Mouse (Mus musculus) kidney, postnatal 4 days (tissue): Measurements from ENCODE around the gene Gmfg.

Experiments used
- DNase-seq, 2 experiments: peaks; one replicate each; pipeline ENCODE4 v3.0.0; 2021; ENCODE audit warnings: mixed read lengths in 2 of 2

Gene Gmfg

DNA sequence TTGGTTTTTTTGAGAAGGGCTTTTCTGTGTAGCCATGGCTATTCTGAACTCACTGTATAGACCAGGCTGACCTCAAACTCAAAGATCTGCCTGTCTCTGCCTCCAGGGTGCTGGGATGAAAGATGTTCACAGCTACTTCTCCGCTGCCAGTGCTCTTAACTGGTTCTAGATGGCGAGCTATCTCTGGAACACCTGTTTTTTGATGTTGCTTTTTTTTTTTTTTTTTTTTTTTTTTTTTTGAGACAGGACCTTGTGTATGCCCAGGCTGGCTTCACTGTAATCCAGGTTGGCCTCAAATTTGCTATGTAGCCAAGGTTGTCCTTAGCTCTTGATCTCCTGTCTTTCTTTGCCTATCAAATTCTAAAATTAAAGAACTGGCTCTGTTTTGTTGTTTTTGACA, 1.5 kb downstream of the Gmfg start:
- DNase-seq = no peak

DNA sequence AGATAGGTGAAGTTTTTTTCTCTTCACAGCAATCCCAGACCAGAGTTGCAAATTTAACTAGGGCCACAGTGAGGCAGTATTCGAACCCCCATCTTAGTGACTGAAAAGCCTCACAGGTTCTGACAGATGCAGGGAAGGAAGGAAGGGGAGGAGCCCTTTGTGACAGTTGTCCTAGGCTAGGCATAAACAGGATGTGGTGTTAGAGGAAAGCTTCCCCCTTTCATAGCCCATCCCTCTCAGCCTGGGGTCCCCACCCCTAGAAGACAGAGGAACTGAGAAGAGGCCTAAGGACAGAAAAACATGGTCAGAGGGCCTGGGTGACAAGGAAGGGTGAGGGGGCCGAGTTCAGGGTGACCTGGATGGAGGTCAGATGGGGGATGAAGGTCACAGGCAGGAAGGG, 3.5 kb downstream of the Gmfg start:
- DNase-seq = peak in 1 of 2 experiments; percentile 27

DNA sequence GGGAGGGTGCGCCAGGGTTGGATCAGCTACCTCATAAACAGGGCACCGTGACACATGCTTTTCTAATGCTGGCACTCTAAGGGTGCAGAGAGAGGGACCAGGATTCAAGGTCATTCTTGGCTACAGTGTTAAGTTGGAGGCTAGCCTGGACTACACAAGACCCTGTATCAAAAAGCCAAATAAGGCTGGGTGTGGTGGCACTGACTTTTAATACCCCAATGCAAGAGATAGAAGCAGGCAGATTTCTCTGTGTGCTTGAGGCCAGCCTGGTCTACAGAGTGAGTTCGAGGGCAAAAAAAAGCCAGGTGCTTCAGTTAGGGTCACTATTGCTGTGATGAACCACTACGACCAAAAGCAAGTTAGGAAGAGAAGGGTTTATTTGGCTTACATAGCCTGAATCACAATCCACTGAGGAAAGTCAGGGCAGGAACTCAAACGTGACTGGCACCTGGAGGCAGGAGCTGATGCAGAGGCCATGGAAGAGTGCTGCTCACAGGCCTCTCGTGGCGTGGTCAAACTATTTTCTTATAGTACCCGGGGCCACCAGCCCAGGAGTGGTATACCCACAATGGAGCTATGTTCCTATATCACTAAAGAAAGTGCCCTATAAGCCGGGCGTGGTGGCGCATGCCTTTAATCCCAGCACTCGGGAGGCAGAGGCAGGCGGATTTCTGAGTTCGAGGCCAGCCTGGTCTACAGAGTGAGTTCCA, 4.7 kb downstream of the Gmfg start:
- no peak for DNase-seq

DNA sequence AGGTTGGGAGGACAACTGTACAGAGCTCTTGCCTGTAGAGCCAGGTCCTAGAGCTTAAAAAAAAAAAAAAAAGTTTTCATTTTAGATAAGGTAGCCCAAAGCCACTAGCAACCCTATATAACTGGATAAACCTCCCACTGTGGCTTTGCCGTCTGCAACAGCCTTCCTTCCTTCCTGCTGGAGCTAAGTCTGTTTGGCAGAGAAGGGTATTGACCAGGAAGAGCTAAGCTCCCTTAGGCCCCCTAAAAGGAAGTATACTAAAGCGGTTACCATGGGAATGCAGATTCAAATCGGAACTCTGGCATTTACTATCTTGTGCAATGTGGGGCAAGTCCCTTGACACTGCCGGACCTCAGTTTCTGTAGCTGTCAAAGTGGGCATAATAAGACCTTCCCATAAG, 5.4 kb downstream of the Gmfg start:
- DNase-seq = no peak

DNA sequence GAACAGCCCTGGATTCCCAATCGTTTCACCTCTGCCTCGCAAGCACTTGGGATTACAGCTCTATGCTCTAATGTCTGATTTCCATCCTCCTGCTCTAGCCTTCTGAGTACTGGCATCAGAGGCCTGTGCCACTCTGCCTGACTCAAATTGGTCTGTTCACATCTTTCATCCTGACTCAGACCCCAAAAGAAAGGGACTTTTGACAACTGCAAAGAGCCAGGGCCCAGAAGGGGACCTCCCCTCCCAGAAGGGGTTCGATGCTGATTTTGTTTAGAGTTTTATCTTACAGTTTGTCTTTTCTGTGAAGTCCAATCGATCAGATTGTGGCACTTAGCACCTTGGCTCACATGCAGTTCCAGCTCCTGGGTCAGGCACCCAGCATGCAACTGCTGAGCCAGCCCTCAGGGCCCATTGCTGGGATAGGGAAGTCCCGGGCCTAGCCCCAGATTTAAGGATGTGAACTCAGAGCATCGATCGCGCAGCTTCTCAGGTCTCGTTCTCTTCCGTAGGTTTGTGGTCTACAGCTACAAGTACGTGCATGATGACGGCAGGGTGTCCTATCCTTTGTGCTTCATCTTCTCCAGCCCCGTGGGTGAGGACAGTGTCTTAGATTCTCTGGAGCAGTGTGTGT, 7.2 kb downstream of the Gmfg start:
- DNase-seq = no peak

DNA sequence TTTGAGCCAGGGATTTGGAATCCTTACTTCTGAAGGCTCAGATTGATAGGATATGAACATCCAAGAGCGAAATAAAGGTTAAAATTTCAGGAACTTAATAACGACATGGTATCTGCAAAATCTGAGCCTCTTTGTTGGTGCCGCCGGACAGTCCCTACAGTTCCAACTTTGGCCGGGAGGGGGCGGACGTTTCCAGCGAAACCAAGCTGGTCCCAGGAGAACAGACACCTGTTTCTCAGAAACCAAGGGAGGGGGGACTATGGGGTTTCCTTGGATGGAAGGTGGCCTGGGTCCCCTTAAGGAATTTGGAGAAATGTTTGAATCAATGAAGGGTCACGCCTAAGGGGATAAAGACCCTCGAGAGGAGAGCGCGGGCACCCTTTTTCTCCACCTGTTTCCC, 9.2 kb downstream of the Gmfg start:
- DNase-seq = peak; percentile 87 to 91

DNA sequence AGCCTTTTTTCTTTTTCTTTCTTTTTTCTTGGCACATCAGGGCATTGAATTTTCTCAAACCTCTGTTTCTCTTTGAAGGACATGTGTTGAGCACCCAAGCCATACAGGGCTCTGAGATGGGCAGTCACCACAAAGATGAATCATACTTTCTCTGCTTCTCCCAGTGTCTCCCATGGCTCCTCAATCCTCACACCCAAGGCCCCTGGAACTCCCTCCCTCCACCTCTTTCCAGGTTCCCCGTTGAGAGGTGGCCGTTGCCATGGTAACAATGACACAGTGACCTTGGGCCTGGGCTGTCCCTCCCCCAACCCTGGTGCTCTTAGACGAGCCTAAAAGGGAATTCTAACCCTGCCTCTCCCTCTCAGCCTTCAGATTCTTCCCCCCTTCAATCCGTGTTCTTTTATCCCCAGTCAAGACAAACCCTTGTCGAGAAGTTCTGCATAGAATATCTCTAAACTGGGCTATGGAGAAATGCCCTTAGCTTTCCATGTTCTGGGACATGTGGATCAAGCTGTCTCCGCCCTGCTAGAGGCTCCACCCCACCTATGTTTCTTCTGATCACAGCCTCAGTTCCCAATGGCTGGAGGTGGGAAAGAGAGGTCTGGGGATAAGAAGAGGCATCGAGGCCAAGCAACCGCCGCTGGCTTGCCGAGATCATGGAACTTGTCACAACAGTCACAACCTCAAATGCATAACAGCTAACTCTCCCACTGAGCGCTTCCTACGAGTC, 10.0 kb downstream of the Gmfg start:
- peak in 1 of 2 experiments; percentile 41 for DNase-seq

DNA sequence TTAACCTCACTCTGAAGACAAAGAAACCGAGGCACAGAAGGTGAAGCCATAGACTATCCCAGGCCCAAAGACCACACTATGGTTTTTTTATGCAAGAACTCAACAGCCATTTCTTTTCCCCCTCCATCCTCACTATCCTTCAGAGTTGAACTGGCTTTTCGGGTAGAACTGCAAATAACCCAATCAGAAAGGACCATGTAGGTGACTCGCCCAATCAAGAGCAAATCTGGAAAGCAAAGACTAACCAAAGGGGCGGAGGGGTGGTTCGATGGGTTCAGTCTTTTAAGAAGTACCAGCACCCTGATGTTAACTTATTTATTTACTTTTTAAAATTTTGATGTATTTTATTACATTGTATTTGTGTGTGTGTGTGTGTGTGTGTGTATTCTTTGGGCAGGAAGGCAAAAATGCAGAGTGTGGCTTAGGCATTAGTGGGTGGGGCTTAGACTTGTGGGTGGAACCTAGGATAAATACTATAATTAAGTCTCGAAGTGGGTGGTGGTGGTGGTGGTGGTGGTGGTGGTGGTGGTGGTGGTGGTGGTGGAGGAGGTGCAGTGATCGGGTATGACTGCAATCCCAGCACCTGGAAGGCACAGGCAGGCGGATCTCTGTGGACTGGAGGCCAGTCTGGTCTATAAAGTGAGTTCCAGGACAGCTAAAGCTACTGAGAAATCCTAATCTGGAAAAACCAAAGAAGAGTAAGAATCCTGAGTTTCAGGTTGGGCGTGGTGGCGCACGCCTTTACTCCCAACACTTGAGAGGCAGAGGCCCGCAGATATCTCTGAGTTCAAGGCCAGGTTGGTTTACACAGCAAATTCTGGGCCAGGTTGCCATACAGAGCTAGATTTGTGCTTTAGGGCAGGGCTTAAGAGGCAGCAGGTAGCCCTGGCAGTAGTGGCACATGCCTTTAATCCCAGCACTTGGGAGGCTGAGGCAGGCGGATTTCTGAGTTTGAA, 10.9 kb downstream of the Gmfg start:
- no peak for DNase-seq

DNA sequence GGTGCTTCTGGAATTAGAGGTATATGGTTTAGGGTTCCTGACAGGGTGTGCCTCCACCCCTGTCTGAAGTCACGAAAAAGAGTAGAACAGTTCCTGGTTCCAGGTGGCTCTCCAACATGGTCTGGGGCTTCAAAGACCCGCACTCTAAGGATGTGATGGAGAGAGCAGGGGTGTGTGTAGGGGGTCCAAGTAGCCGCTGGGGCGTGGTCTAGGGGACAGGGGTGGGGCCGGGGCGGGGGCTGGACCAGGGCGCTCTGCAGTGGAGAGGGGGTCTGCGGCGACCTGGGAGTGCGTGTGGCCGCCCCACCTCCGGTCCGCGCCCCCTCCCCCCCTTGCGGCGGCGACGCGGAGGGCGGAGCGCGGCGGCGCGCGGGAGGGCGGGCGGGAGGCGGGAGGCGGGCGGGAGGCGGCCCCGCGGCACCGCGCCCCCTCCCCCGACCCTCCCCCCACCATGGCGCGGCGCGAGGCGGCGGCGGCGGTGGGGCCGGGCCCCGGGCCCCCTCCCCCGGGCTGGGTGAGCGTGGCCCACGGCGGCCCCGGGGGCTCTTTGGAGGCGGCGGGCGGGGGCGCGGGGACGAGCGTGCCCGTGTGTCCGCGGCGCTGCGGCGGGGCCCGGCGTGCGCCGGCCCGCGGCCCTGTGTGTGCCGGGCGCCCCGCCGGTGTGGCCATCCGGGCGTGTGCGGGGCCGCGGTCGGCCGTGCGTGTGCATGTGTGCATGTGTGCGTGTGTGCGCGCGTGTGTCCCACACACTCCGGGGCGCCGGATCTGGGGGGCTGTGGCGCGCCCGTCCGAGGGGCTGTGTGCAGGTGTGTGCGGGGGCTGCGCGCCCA, 14.5 kb downstream of the Gmfg start, which contains the start of gene Lrfn1:
TSS of gene Lrfn1 (plus strand) at position 450 of the 830 bp plus-strand sequence.
- DNase-seq = peak; percentile 41 to 55

DNA sequence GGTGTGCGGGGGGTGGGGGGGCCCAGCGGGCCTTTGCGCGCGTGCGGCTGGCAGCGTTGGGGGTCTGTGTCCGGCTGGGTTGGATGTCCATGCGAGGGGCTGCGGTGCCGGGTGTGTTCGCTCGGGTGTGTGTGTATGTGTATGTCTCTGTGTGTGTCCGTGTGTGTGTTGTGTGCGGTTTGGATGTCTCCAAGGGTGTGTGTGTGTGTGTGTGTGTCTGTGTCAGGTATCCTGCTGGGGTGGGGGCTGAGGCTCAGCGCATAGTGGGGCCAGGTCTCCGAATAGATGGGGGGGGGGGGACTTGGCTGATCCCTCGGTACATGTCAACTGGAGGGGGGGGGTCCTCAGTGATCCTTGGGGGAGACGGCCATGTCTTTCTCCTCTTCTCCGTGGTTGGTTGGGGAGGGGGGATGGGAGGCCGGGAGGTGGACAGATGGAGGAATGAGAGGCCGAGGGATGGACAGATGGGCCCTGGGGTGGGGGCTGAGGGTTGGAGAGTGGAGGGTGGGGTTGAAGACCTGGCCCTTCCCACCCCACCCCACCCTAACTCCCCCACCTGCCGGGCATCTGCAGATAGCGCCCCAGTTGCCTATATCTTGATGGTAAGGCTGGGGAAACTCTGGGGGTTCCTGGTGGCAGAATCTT, 15.2 kb downstream of the Gmfg start:
- DNase-seq = no peak

DNA sequence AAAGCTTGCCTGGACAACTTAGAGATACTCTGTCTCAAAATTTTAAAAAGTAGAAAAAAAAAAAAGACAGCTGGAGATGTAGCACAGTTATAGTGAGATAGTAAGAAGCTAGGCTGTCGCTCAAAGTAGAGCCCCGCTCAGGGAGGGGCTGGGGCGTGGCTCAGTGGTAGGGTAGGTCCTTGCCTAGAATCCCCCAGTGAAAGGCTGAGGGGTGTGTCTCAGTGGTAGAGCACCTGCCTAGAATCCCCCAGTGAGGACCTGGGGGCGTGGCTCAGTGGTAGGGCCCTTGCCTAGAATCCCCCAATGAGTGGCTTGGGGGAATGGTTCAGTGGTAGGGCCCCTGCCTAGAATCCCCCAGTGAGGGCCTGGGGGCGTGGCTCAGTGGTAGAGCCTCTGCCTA, 23.1 kb downstream of the Gmfg start:
- no peak for DNase-seq

DNA sequence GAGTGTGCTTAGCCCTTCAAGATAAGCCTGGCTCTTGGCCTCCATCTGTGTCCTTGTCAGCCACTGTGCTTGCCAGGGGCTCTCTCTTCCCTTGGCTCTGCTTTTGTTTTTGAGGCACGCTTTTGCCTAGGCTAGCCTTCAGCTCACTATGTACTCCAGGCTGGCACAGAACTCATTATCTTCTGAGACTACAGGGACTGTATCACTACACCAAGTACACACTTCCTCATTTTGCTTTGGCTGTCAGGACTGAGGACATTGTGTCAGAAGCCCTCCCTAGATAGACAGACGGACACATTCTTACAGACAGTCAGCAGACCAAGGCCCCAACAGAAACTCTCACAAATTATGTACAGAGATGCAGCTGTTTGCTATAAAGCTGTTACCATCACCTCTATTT, 25.5 kb downstream of the Gmfg start:
- no peak for DNase-seq

DNA sequence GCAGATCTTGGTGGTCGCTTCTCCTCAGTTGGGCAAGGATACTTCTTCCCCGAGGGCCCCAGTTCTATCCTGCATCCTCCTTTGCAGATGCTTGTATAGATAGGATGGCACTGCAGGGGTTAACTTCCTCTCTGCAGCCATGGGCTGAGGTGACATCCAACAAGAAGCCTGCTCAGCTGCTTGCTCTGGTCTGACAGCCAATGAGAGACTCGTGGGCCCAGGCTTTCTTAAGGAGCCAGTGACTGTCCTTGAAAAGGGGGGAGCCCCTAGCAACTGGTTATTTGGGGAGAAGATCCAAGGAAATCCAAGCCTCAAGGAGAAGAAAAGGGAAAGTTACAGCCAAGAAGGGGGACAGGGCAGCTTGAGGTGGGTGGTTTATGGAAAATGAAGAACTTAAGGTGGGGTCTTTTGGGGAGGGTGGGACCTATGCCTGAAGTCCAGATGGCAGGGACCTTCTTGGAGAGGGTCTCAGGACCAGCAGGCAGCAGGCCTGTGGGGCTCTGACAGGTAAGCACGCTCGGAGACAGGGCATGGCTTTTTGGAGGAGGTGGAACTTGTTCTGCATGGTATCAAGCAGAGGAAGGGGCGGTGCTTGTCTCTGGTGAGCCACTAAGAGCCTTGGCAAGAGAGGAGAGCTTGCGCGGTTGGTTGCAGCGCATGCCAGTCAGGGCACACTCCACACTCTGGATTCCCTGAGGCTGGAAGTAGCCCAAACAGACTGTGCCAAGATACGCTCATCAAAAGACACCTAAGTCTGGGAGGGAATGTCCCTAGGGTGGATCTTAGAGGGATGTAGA, 27.4 kb downstream of the Gmfg start:
- peak; percentile 81 to 90 for DNase-seq

DNA sequence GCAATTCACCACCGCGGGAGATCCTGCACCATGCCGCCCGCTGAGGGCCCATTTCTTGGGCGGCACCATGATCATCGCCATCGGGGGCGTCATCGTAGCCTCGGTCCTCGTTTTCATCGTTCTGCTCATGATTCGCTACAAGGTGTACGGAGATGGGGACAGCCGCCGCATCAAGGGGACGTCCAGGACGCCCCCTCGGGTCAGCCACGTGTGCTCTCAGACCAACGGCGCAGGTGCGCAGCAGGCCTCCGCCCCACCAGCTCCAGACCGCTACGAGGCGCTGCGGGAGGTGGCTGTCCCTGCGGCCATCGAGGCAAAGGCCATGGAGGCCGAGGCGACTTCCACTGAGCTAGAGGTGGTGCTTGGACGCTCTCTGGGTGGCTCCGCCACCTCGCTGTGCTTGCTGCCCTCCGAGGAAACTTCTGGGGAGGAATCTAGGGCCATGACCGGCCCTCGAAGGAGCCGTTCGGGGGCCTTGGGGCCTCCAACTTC, 29.5 kb downstream of the Gmfg start:
- peak; percentile 52 to 64 for DNase-seq

DNA sequence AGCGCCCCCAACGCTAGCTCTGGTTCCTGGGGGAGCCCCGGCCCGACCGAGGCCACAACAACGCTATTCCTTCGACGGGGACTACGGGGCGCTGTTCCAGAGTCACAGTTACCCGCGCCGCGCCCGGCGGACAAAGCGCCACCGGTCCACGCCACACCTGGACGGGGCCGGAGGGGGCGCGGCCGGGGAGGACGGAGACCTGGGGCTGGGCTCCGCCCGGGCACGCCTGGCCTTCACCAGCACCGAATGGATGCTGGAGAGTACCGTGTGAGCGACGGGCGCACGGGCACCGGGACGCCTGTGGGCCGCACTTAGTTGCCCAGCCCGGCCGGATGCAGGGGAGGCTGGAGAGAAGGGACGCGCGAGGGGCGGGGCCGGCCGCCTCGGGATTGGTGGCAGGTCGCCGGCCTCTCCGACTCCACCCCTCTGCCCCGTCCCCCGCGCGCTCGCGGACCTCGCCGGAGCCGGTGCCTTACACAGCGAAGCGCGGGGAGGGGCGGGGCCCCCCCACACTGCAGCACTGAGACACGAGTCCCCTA, 30.0 kb downstream of the Gmfg start:
- peak; percentile 83 to 90 for DNase-seq

DNA sequence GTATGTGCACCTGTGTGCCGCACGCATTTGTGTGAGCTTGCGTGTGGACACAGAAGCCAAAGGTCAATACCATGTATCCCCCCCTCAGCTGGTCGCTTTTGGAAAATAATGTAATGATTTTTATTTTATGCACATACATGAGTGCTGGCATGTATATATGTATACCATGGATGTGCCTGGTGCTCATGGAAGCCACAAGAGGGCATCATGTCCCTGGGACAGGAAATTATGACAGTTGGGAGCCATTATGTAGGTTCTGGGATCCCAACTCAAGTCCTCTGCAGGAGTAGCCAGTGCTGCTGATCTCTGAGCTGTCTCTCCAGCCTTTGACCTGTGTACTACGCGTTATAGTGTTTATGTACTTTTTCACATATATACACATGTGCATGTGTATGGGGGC, 38.9 kb downstream of the Gmfg start:
- DNase-seq = no peak

DNA sequence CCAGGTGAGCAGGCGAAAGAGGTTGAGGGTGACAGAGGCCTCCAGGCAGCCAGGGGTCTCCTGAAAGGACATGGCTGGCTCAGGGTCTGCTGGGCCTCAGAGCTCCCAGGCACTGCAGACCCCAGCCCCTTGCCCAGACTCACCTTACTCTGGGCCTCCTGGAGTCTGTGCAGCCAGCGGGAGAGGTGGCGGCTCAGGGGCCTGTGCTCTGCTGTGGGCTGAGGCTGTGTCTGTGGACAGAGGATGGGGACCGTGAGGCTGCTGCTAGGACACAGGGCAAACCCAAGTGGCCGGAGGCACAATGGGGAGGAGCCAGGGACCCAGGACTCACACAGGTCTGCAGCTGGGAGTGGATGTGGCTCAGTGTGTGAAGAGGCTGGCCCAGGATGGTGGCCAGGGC, 40.1 kb downstream of the Gmfg start:
- no peak for DNase-seq

DNA sequence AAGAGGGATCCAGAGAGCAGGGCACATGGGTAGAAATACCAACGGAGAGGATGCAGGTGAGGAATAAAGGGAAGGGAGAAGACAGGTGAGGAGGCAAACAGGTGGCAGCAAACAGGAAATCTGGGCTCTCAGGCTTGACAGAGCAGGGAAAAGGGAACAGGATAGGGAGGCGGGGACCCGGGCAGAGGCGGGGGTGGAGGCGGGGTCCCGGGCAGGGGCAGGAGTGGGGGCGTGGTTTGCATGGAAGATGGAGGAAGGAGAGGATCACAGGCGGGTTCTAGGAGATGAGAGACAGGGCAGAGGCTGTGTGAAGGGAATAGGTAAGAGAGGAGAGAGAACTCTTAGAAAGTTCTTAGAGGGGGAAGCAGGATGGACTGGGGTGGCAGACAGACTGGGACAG, 41.6 kb downstream of the Gmfg start:
- DNase-seq = peak; percentile 62 to 67

DNA sequence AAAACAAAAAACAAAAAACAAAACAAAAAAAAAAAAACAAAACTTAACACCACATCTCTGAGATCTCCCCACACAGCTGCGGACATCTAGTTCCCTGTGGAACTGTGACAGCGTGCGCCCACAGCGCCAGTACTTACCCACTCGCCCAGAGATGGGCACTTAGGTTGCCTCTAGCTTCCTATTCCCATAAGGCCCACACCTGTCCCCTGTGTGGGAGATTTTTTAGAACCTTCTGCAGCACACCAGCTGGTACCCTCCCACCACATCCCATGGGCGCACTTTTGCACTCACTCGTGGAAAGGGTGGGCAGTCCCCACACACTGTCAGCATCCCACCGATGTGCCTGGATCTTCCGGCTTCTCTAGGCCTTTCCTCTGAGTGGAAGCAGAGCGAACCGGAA, 45.6 kb downstream of the Gmfg start:
- no peak for DNase-seq

DNA sequence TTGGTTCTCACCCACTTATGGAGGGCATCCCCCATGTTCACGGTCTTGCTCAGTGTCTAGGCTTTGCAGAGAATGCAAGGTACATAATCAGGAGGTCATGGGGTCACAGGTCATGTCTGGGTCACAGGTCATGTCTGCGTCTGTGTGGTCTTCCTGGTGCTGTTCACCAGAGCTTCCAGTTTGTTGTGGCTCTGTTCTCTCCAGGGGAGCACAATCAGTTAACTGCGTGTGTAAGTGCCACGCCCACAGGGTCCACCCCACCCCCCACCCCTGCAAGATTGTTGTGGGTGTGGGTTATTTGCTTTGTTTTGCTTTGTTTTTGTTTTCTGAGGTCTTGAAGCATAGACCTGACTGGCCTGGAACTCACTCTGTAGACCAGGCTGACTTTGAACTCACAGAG, 46.9 kb downstream of the Gmfg start:
- no peak for DNase-seq
